Mouse (Mus musculus): ENCODE measurements at regions not wholly inside any gene's neighbourhood (a gene's known extent, or its start where the extent isn't known, plus 50 kb on each side); places are given as distances from the start of the nearest gene placed in this dataset.

DNA sequence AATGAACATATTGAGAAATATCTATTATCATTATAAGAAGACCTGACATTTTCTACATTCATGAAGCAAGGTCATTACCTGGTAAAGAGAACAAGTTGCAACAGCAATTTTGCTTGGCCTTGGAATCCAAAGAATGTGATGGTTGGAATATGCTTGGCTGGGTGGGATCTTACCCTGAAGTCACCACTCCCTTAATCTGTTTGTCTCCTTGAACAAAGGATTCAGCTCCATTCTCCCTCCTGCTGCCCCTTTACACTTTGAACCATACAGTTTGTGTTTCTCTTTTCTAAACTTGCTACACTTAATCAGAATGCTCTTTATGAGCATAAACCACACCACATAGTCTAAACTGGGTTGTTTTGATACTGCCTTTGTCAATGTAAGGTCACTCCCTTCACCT lies 403.8 kb downstream of the Epm2a start:
- Histone ChIP-seq H3K27ac (no peak overlapping the region), H3K4me2 (ENCODE audit: low read depth) (no peak overlapping the region), H3K9me3 (ENCODE audit: control insufficient read depth, low read length) (no peaks in the 10 kb centered on the region), H3K27me3 (ENCODE audit: control insufficient read depth, insufficient read depth, low read length) (no peaks in the 10 kb centered on the region), H3K4me1 (replicated peaks; ENCODE audit: control insufficient read depth in 2 of 2, insufficient read depth in 2 of 2, low read length in 1 of 2) (no peaks in the 10 kb centered on the region), H3K36me3 (replicated peaks; ENCODE audit: control insufficient read depth, insufficient read depth, low read depth) (no peaks in the 10 kb centered on the region), H3K4me3 (ENCODE audit: insufficient read depth in 1 of 2, low read depth in 2 of 2, low read length in 2 of 2) (no peak overlapping the region), H3K9ac (replicated peaks) (no peak overlapping the region)
- DNase-seq (ENCODE audit: low read depth in 3 of 3, low spot score in 3 of 3) (no peak), ATAC-seq (ENCODE audit: insufficient read depth) (no peak)
- TF ChIP-seq EP300 (IDR thresholded peaks at IDR 0.05; ENCODE audit: low read depth) (no peak), CTCF (IDR thresholded peaks at IDR 0.05; ENCODE audit: low read depth) (no peak)

DNA sequence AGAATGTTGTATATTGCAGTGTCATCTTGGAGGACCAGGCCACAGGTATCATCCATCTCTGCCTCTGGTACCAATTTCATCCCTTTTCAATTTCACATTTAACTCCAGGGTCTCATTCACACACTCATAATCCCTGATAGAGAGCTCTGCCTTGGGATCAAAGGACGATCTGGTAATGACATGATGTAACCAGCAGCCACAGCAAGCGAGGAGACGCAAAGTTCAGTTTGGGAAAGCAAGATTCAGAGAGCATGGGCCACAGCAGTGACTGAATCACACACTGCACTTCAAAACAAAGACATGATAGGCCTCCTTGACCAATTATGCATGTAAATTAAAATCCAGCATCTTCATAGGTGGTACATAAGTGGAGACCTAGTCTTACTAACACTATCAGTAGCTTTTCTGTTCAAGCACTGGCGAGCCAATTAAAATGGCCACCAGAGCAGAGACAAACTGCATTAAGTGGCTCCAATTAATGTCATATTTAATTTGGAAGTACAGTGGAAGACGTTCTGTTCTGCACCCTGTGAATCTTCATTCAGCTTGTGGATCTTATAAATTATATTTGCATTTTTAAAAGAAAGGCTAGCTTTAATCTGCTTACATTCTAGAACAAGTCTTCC lies 412.0 kb downstream of the Epm2a start:
- no peak overlapping the region for H3K4me2 ChIP-seq (ENCODE audit: low read depth)
- ATAC-seq (ENCODE audit: insufficient read depth) (no peak), DNase-seq (ENCODE audit: low read depth in 3 of 3, low spot score in 3 of 3) (no peak)
- no peaks in the 10 kb centered on the region for H3K27me3 ChIP-seq (ENCODE audit: control insufficient read depth, insufficient read depth, low read length)
- H3K9me3 ChIP-seq (ENCODE audit: control insufficient read depth, low read length) = no peaks in the 10 kb centered on the region
- H3K4me1 ChIP-seq (replicated peaks; ENCODE audit: control insufficient read depth in 2 of 2, insufficient read depth in 2 of 2, low read length in 1 of 2) = no peaks in the 10 kb centered on the region
- TF ChIP-seq EP300 (IDR thresholded peaks at IDR 0.05; ENCODE audit: low read depth) (no peak), CTCF (IDR thresholded peaks at IDR 0.05; ENCODE audit: low read depth) (no peak)
- no peak overlapping the region for H3K9ac ChIP-seq (replicated peaks)
- no peaks in the 10 kb centered on the region for H3K36me3 ChIP-seq (replicated peaks; ENCODE audit: control insufficient read depth, insufficient read depth, low read depth)
- no peak overlapping the region for H3K27ac ChIP-seq
- WGBS (ENCODE audit: insufficient replicate concordance) = 51% methylated on average over 5 of the region's 5 CpGs
- no peak overlapping the region for H3K4me3 ChIP-seq (ENCODE audit: insufficient read depth in 1 of 2, low read depth in 2 of 2, low read length in 2 of 2)

DNA sequence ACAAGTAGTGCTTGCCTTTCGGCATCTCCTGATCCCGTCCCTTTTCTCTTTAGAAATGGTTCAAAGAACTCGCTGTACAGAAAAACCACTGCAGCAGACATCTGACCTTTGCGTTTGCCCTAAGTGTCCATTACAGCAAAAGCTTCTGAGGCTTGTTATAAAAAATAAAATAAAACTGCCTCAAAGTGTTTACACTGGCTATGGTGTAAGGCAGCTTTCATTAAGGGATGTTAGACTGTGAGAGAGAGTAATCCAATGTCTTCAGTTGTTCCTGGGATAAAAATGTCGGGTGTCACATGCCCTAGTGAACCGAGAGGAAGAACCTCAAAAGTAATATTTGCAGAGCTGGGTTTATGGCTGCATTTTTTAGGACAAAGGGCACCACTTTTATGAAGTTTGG lies 434.7 kb downstream of the Epm2a start:
- no peak for ATAC-seq (ENCODE audit: insufficient read depth)
- no peak for TF ChIP-seq CTCF (IDR thresholded peaks at IDR 0.05; ENCODE audit: low read depth)
- no peak for TF ChIP-seq EP300 (IDR thresholded peaks at IDR 0.05; ENCODE audit: low read depth)
- Histone ChIP-seq H3K4me3 (ENCODE audit: insufficient read depth in 1 of 2, low read depth in 2 of 2, low read length in 2 of 2) (no peak overlapping the region), H3K9me3 (ENCODE audit: control insufficient read depth, low read length) (no peaks in the 10 kb centered on the region), H3K27me3 (ENCODE audit: control insufficient read depth, insufficient read depth, low read length) (no peaks in the 10 kb centered on the region), H3K4me2 (ENCODE audit: low read depth) (no peak overlapping the region), H3K27ac (no peak overlapping the region), H3K36me3 (replicated peaks; ENCODE audit: control insufficient read depth, insufficient read depth, low read depth) (no peaks in the 10 kb centered on the region), H3K9ac (replicated peaks) (no peak overlapping the region), H3K4me1 (replicated peaks; ENCODE audit: control insufficient read depth in 2 of 2, insufficient read depth in 2 of 2, low read length in 1 of 2) (no peaks in the 10 kb centered on the region)
- DNase-seq (ENCODE audit: low read depth in 3 of 3, low spot score in 3 of 3) = no peak
- 63% methylated on average over 6 of the region's 6 CpGs for WGBS (ENCODE audit: insufficient replicate concordance)

DNA sequence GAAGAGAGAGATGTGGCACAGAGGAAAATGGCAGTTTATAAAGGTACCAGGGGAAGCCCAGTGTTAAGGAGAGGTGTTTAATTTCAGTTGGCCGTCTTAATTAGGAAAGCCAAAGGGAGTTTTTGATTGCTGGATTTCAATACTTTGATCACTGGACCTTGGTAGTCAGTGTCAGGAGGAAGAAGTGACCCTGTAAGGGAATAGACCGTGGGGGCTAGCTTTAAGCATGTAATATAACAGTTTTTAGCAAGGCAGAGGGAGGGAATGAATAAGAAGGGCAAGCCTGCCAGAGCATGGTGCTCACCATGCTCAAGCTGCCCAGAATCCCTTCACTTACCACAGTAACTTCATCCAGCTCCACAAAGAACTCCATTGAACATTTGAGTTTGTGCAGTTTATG lies 437.1 kb downstream of the Epm2a start:
- H3K9ac ChIP-seq (replicated peaks) = no peak overlapping the region

DNA sequence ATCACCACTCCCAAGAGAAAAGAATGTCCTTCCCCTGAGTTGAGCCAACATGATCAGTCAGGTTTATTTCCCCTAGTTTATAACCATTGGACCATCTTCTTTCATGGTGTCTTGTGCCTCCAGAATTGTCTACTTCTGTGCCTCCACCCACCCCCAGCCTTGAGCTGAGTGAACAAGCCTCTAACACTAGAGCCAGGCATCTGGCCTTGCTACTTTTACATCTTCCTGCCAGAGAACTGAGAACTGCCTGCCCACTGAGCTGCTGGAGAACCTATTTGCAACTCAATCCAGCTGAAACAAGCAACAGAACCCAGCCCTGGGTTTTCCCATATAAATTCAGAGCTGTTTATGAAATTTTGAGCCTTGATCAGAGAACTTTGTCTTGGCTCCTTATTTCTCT lies 444.0 kb downstream of the Epm2a start:
- Histone ChIP-seq H3K4me2 (ENCODE audit: low read depth) (no peak overlapping the region), H3K9me3 (ENCODE audit: control insufficient read depth, low read length) (no peaks in the 10 kb centered on the region), H3K36me3 (replicated peaks; ENCODE audit: control insufficient read depth, insufficient read depth, low read depth) (no peaks in the 10 kb centered on the region), H3K9ac (replicated peaks) (no peak overlapping the region), H3K4me1 (replicated peaks; ENCODE audit: control insufficient read depth in 2 of 2, insufficient read depth in 2 of 2, low read length in 1 of 2) (no peaks in the 10 kb centered on the region), H3K27me3 (ENCODE audit: control insufficient read depth, insufficient read depth, low read length) (no peaks in the 10 kb centered on the region), H3K27ac (no peak overlapping the region), H3K4me3 (ENCODE audit: insufficient read depth in 1 of 2, low read depth in 2 of 2, low read length in 2 of 2) (no peak overlapping the region)
- DNase-seq (ENCODE audit: low read depth in 3 of 3, low spot score in 3 of 3) (no peak), ATAC-seq (ENCODE audit: insufficient read depth) (no peak)
- no peak for TF ChIP-seq CTCF (IDR thresholded peaks at IDR 0.05; ENCODE audit: low read depth)
- no peak for TF ChIP-seq EP300 (IDR thresholded peaks at IDR 0.05; ENCODE audit: low read depth)

More for the DNA sequence above, 437.1 kb downstream of the Epm2a start:
- Histone ChIP-seq H3K27ac (no peak overlapping the region), H3K4me2 (ENCODE audit: low read depth) (no peak overlapping the region), H3K27me3 (ENCODE audit: control insufficient read depth, insufficient read depth, low read length) (no peaks in the 10 kb centered on the region), H3K4me1 (replicated peaks; ENCODE audit: control insufficient read depth in 2 of 2, insufficient read depth in 2 of 2, low read length in 1 of 2) (no peaks in the 10 kb centered on the region), H3K4me3 (ENCODE audit: insufficient read depth in 1 of 2, low read depth in 2 of 2, low read length in 2 of 2) (no peak overlapping the region), H3K36me3 (replicated peaks; ENCODE audit: control insufficient read depth, insufficient read depth, low read depth) (no peaks in the 10 kb centered on the region), H3K9me3 (ENCODE audit: control insufficient read depth, low read length) (no peaks in the 10 kb centered on the region)
- no peak for TF ChIP-seq EP300 (IDR thresholded peaks at IDR 0.05; ENCODE audit: low read depth)
- no peak for TF ChIP-seq CTCF (IDR thresholded peaks at IDR 0.05; ENCODE audit: low read depth)
- ATAC-seq (ENCODE audit: insufficient read depth) (no peak), DNase-seq (ENCODE audit: low read depth in 3 of 3, low spot score in 3 of 3) (no peak)
- 40% methylated on average over 2 of the region's 2 CpGs for WGBS (ENCODE audit: insufficient replicate concordance)
